Mouse (Mus musculus) heart, postnatal 0 days (tissue): ENCODE data around the gene Maats1.

Experiments
- CTCF ChIP-seq: IDR thresholded peaks from 2 replicates; pipeline ENCODE4 v1.5.1; 2016; ENCODE audit warnings: antibody characterized with exemption, control low read depth, low read depth
- EP300 ChIP-seq: IDR thresholded peaks from 2 replicates; pipeline ENCODE4 v1.6.1; 2016; ENCODE audit warnings: antibody characterized with exemption, low read depth

DNA sequence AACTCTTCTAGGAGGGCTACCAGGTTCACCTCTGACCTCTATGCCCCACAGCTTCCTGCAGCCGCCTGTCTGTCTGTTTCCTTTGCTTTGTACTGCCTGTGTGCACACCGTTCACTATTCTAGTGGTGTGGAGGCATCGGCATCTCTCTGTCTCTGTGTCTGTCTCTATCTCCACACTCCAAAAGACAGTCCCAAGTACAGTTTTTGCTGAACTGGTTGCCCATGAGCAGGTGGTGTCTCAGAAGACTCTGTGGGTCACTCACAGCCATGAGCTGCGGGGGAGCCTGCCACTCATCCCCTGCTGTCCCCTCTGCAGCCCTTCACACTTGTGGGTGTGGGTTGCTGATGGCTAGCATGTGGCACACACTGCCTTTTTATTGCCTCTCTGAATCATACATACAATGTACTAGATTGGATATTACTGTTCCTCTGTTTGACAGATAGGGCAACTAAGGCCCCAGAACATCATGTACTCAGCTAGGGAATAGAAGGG, 28.1 kb upstream of the Maats1 start:
- TF ChIP-seq CTCF (no peak), EP300 (no peak)
